Mouse (Mus musculus) heart, postnatal 0 days (tissue): ENCODE measurements at regions not wholly inside any gene's neighbourhood (a gene's known extent, or its start where the extent isn't known, plus 50 kb on each side); places are given as distances from the start of the nearest gene placed in this dataset.

Experiments
- CTCF ChIP-seq: IDR thresholded peaks from 2 replicates; pipeline ENCODE4 v1.5.1; 2016; ENCODE audit warnings: antibody characterized with exemption, control low read depth, low read depth
- EP300 ChIP-seq: IDR thresholded peaks from 2 replicates; pipeline ENCODE4 v1.6.1; 2016; ENCODE audit warnings: antibody characterized with exemption, low read depth

- TF ChIP-seq CTCF (no peak), EP300 (no peak)
Observed at GRCm38 (mm10) chr1:186340701-186341100, 223.6 kb upstream of the Lyplal1 start.
